Mouse (Mus musculus) ES-CJ7 (cell line): Measurements from ENCODE around the gene Foxn3.

Source experiments
- DNase-seq: peaks from one replicate; pipeline ENCODE4 v3.0.0; 2011; ENCODE audit warnings: low read depth, low spot score

Foxn3 gene

GRCm38 (mm10) chr12:99464291-99464690 is 99.1 kb downstream of the Foxn3 start:
- DNase-seq, result no peak

DNA sequence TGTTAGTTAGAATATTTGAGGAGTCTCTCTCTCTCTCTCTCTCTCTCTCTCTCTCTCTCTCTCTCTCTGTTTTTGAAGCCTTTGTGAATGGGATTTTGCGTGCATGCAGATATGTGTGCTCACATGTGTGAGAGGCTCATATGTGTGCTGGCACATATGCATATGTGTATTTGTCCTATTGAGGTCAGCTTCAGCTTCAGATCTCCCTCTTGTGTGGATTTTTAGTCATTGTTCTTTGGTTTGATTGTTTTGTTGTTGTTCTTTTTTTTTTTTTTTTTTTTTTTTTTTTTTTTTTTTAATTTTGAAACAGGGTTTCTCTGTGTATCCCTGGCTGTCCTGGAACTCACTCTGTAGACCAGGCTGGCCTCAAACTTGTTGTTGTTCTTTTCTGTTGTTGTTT is 100.5 kb downstream of the Foxn3 start:
- no peak for DNase-seq

DNA sequence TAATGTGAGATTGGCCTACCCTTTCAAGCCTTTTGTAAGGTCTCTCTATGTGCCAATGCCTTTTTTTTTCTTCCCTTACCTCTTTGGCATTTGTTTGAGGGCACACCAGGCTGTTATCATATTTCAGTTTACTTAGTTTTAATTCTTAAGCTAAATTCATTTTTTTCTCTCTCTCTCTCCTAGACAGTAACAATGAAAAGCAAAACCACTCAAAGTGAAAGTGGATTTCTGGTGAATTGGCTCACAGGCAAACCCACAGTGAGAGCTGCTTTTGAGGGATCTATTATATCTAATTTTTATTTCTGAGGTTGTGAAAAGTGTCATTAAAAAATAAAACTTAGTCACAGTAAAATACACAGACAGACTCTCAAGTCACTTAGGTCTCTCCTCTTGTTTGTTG is 101.1 kb downstream of the Foxn3 start:
- DNase-seq, result no peak

GRCm38 (mm10) chr12:99457521-99458205 is 105.7 kb downstream of the Foxn3 start:
- DNase-seq, result no peak

- DNase-seq, result no peak
These were observed 107.8 kb downstream of the Foxn3 start for GRCm38 (mm10) chr12:99455580-99455979.

DNA sequence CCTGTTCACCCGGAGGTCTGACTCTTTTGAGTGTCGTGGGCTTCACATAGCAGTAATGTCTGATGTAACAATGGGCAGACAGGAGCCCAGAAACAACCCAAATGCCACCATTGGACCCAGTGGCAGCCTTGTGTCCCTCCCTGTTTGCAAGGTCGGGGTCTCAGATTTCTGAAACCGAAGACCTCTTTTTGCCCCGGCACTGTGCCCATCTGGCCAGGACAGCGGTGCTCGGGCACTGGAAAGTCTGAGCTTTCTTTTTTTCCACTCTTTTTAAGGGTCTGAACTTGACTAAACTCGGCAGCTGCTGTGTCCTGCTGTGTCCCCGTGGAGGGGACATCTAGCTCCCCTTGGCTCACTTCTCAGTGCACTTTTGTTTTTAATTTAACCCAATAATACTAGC is 109.0 kb downstream of the Foxn3 start:
- no peak for DNase-seq

DNA sequence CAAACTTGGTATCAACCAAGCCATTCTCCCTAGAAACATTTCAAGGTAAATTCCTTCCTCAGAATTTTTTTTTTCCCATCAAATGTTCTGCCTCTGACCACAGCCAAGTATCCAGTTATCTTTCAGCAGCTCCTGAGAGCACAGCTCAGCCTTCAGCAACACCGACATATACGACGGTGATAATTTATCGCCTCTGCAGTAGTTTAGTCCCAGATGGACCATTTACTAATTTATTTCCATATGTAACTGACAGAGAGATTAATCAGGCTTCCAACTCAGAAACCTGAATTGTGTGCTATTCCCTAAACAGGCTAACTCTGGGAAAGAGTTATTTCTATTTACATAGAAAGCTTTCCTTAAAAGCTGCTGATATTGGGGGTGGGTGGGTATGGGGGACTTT is 109.6 kb downstream of the Foxn3 start:
- DNase-seq, result no peak

GRCm38 (mm10) chr12:99450076-99450475 is 113.3 kb downstream of the Foxn3 start:
- DNase-seq, result no peak

- no peak for DNase-seq
These were observed 115.6 kb downstream of the Foxn3 start for GRCm38 (mm10) chr12:99447791-99448190.

DNA sequence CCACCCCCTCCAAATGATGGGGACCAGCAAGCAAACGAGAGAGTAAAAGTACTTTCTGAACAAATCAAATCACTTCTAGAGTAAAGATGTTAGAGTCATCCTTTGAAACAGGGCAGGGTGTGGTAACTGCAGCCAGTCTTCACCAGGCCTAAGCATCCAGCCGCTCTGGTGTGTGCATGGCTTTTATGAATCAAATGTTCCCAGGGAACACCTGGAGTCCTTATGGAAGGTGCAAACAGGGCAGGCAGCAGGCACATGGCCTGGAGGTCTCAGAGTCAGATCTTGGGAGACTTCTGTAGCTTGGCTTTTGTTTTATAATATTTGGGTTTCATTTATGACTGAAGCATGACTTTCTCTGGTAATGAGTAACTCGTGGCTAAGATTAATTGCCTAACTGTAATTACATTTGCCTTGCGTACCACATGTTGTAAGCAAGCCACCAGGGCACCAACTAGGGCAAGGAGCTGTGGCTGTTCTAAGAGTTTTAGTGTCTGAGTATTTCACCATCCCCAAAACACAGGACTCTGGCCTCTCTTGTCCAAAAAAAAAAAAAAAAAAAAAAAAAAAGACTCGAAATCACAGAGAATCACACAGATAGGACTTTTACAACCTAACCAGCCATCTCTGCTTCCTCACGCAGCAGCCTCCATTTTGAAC is 118.2 kb downstream of the Foxn3 start:
- no peak for DNase-seq

DNA sequence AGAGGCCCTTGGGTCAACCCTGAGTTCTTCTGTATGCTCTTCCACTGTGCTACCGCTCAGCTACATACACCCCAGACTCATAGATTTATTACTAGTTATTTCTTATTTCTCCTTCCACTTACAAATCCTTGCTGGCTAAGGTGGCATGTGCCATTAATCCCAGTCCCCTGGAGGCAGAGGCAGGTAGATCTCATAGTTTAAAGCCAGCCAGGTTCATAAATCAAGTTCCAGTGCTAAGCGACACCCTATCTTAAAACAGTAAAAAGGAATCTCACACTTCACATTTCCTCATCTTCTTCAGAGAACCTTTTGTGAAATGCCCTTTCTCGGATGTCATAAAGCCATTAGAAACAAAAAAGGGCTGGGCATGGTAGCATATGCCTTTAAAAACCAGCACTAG is 120.6 kb downstream of the Foxn3 start:
- DNase-seq, result no peak

GRCm38 (mm10) chr12:99440953-99441352 is 122.4 kb downstream of the Foxn3 start:
- no peak for DNase-seq

GRCm38 (mm10) chr12:99440022-99440421 is 123.4 kb downstream of the Foxn3 start:
- DNase-seq, result no peak

GRCm38 (mm10) chr12:99435189-99435588 is 128.2 kb downstream of the Foxn3 start:
- no peak for DNase-seq

DNA sequence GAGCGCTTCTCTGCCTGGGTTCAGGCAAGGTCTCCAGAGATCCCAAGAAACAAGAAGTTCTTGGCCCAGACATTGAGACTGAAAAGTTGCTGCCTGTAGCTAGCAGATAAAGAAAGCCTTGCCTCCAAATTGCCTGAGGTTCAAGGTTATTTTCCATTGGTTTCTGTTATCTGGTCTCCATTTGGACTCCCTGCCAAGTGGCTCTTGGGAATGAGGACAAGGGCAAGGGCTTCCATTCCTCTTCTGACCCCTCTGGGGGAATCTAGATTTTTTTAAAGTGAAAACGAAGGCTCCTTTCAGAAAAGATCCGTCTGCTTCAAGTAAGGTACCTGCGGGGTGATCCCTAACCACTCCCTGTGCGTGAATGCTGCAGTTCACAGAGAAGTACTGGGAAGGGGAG is 130.0 kb downstream of the Foxn3 start:
- DNase-seq, result no peak

DNA sequence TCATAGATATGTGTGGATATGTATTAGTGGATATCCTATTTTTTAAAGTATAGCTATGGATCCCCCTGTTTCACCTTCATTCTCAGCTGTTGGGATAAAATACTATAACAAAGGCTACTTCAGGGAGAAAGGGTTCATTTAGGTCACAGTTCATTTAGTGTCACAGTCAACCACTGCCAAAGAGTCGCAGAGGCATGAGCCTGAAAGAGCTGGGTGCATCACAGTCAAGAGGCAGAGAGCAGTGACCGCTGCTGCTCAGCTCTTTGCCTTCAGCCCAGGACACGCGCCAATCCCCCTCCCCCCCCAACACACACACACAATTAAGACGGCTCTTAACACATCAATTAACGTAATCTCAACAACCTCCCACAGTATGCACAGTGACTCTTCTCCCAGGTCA is 131.8 kb downstream of the Foxn3 start:
- DNase-seq, result no peak

GRCm38 (mm10) chr12:99430992-99431391 is 132.4 kb downstream of the Foxn3 start:
- DNase-seq, result no peak

- DNase-seq, result no peak
These were observed 134.3 kb downstream of the Foxn3 start for GRCm38 (mm10) chr12:99429101-99429500.

DNA sequence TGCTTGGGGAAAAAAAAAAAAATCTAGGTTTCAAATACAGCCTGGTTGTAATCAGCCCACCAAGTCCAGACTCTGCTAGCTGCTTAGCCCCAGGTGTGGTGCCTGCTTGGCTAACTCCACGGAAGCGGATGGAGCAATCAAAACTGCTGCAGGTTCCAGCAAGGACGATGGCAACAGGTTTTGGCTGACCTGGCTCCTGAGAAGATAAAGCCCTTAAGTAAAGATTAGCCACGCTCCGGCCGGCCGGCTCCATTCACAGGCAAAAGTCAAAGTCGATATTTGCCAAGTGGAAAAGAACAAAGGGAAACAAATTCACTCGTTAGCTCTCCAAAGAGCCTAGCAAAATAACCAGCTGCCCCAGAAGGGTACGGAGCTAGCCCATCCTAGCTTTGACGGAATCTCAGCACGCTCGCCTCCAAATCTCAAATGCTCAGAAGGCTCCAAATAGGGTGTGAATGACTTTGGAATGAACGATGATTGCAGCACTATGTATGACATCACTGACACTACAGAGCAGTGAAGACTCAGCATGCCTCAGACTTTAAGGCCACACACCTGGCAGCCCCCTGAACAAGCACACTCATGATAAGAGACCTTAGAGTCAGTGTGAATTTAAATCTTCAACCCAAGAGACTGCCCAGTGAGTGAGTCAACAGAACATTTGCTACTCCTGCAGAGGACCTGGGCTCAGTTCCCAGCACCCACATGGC is 137.0 kb downstream of the Foxn3 start:
- no peak for DNase-seq

- no peak for DNase-seq
These were observed 144.0 kb downstream of the Foxn3 start for GRCm38 (mm10) chr12:99419396-99419760.

GRCm38 (mm10) chr12:99418476-99419395 is 144.6 kb downstream of the Foxn3 start:
- no peak for DNase-seq

DNA sequence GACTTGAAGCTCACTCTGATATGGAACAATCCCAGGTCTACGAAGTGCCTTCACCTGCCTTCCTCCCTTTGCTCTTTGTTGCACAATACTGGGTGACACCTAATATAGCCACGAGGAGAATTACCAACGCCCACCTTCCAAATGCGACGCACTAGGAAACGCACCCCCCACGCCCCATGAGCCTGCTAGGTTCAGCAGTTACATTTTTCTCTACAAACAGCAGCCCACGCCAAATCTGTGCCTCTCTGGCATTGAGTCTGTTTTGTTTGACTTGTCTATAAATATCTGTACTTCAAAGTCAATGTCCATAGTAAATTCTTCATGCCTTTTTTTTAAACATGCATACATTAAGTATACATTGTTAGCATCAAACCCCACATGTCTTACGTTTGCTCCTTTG is 145.5 kb downstream of the Foxn3 start:
- DNase-seq, result no peak
